Mouse (Mus musculus) gastrocnemius, postnatal 36 days (tissue): ENCODE results near the gene Sh3bp4. TPM values are rescaled to one million over a fixed set of nuclear protein-coding genes. Genes with fewer than 3 reads are reported as not detected.

Experiments used
- DNase-seq, 2 experiments: peaks; one replicate each; pipeline ENCODE4 v3.0.0; 2022
- intact Hi-C: fragments of 180-260 bp; cut with DNase I; formaldehyde crosslinking; loops from one replicate; pipeline ENCODE4 v1.15.1; 2025
- total RNA-seq, 2 experiments: library from RNA; stranded (reverse); gene quantifications; 2 replicates each; pipeline ENCODE4 v1.2.3; 2021

Gene Sh3bp4
- total RNA-seq, 2 experiments from 2014 or later = 2.6 TPM

- DNase-seq = no peak
Measured at GRCm38 (mm10) chr1:89089821-89090600, 19.8 kb downstream of the Sh3bp4 start.

GRCm38 (mm10) chr1:89090676-89091075, 20.5 kb downstream of the Sh3bp4 start:
- intact Hi-C loops = no loop called here

More at GRCm38 (mm10) chr1:89089821-89090600, 19.8 kb downstream of the Sh3bp4 start:
- intact Hi-C loops = no loop called here

GRCm38 (mm10) chr1:89092019-89092418, 21.8 kb downstream of the Sh3bp4 start:
- DNase-seq = no peak
- intact Hi-C loops = no loop called here

More at GRCm38 (mm10) chr1:89090676-89091075, 20.5 kb downstream of the Sh3bp4 start:
- DNase-seq = no peak

GRCm38 (mm10) chr1:89092442-89092991, 22.3 kb downstream of the Sh3bp4 start:
- DNase-seq = peak; percentile 34 to 63
- intact Hi-C loops = no loop called here

- intact Hi-C loops = no loop called here
- no peak for DNase-seq
Measured at GRCm38 (mm10) chr1:89093696-89094095, 23.5 kb downstream of the Sh3bp4 start.

GRCm38 (mm10) chr1:89094416-89094815, 24.2 kb downstream of the Sh3bp4 start:
- no peak for DNase-seq
- intact Hi-C loops = no loop called here

- DNase-seq = no peak
- intact Hi-C loops = no loop called here
Measured at GRCm38 (mm10) chr1:89095642-89096424, 25.6 kb downstream of the Sh3bp4 start.

GRCm38 (mm10) chr1:89102231-89103003, 32.2 kb downstream of the Sh3bp4 start:
- DNase-seq = no peak
- intact Hi-C loops = no loop called here

- intact Hi-C loops = no loop called here
- no peak for DNase-seq
Measured at GRCm38 (mm10) chr1:89103004-89103263, 32.7 kb downstream of the Sh3bp4 start.

GRCm38 (mm10) chr1:89103505-89103904, 33.3 kb downstream of the Sh3bp4 start:
- intact Hi-C loops = no loop called here
- no peak for DNase-seq

GRCm38 (mm10) chr1:89104066-89104765, 34.0 kb downstream of the Sh3bp4 start:
- intact Hi-C loops = no loop called here
- DNase-seq = no peak

- no peak for DNase-seq
- intact Hi-C loops = no loop called here
Measured at GRCm38 (mm10) chr1:89105891-89106830, 35.9 kb downstream of the Sh3bp4 start.

- intact Hi-C loops = no loop called here
- no peak for DNase-seq
Measured at GRCm38 (mm10) chr1:89107466-89107865, 37.3 kb downstream of the Sh3bp4 start.

GRCm38 (mm10) chr1:89108340-89108896, 38.2 kb downstream of the Sh3bp4 start:
- DNase-seq = no peak
- intact Hi-C loops = no loop called here

GRCm38 (mm10) chr1:89109767-89110166, 39.6 kb downstream of the Sh3bp4 start:
- no peak for DNase-seq
- intact Hi-C loops = no loop called here

- intact Hi-C loops = no loop called here
- DNase-seq = no peak
Measured at GRCm38 (mm10) chr1:89110767-89111534, 40.7 kb downstream of the Sh3bp4 start.

GRCm38 (mm10) chr1:89112544-89112943, 42.3 kb downstream of the Sh3bp4 start:
- DNase-seq = no peak
- intact Hi-C loops = no loop called here

GRCm38 (mm10) chr1:89113731-89114130, 43.5 kb downstream of the Sh3bp4 start:
- DNase-seq = no peak
- intact Hi-C loops = no loop called here
